Mouse (Mus musculus) E14TG2a.4 (cell line): ENCODE measurements around the gene Klc1.

Experiments used
- CTCF ChIP-seq: conservative IDR thresholded peaks from 2 replicates; pipeline ENCODE4 v1.5.1; 2014; ENCODE audit warnings: low read length
- NANOG ChIP-seq: IDR thresholded peaks from 2 replicates; pipeline ENCODE4 v1.6.1; 2014; ENCODE audit warnings: borderline replicate concordance, low read length, mixed read lengths
- POU5F1 ChIP-seq: IDR thresholded peaks from 2 replicates; pipeline ENCODE4 v1.6.1; 2014; ENCODE audit warnings: low read length, borderline replicate concordance

GRCm38 (mm10) chr12:111769816-111770577, 11.3 kb downstream of the Klc1 start:
- no peak for TF ChIP-seq NANOG
- no peak for TF ChIP-seq CTCF
- no peak for TF ChIP-seq POU5F1
